Mouse (Mus musculus) C2C12 (cell line): ENCODE measurements around the gene Arl11. TPM values are rescaled to one million over a fixed set of nuclear protein-coding genes. Genes with fewer than 3 reads are reported as not detected.

ENCODE experiments used
- H3K27me3 ChIP-seq: one replicate; pipeline ENCODE4 v1.6.1; 2011; ENCODE audit not compliant: control insufficient read depth, insufficient read depth, insufficient read length
- H3K36me3 ChIP-seq: one replicate; pipeline ENCODE4 v1.6.1; 2011; ENCODE audit not compliant: control insufficient read depth, insufficient read depth
- H3K4me3 ChIP-seq: one replicate; pipeline ENCODE4 v1.5.1; 2011; ENCODE audit warnings: mild to moderate bottlenecking, control low read depth; ENCODE audit not compliant: poor library complexity, insufficient read depth, severe bottlenecking
- H3K79me2 ChIP-seq: one replicate; pipeline ENCODE4 v1.6.1; 2011; ENCODE audit not compliant: control insufficient read depth, insufficient read depth
- H3K79me3 ChIP-seq: one replicate; pipeline ENCODE4 v1.6.1; 2011; ENCODE audit warnings: low read depth, control low read depth
- H3ac ChIP-seq: one replicate; pipeline ENCODE3; 2011; ENCODE audit warnings: low read depth; ENCODE audit not compliant: control insufficient read depth, insufficient read length
- CEBPB ChIP-seq: IDR thresholded peaks from one replicate; pipeline ENCODE4 v1.6.1; 2011; ENCODE audit warnings: low read depth, mild to moderate bottlenecking, control low read depth, moderate library complexity
- CTCF ChIP-seq: IDR thresholded peaks from one replicate; pipeline ENCODE4 v1.5.1; 2011; ENCODE audit not compliant: control insufficient read depth, insufficient read depth, insufficient read length
- FOSL1 ChIP-seq: IDR thresholded peaks from one replicate; pipeline ENCODE4 v1.8.0; 2011; ENCODE audit warnings: mild to moderate bottlenecking, low read length; ENCODE audit not compliant: poor library complexity, insufficient read depth, severe bottlenecking
- MAX ChIP-seq: IDR thresholded peaks from one replicate; pipeline ENCODE4 v1.6.1; 2011; ENCODE audit warnings: mild to moderate bottlenecking, control low read depth
- MYOD1 ChIP-seq: IDR thresholded peaks from one replicate; pipeline ENCODE4 v1.6.1; 2011; ENCODE audit warnings: low read depth; ENCODE audit not compliant: control insufficient read depth, insufficient read length
- MYOG ChIP-seq: IDR thresholded peaks from one replicate; pipeline ENCODE4 v1.6.1; 2011; ENCODE audit not compliant: control insufficient read depth, insufficient read length; ENCODE audit errors: extremely low read depth
- USF1 ChIP-seq: IDR thresholded peaks from one replicate; pipeline ENCODE4 v1.6.1; 2011; ENCODE audit warnings: low read depth, mild to moderate bottlenecking, control low read depth, moderate library complexity
- polyA plus RNA-seq: library from polyadenylated mRNA; unstranded; fragments of >200 nt; fragmentation: generic; extraction: Trizol; gene quantifications from one replicate; pipeline ENCODE4 v1.2.1, GENCODE M21; 2012; ENCODE audit warnings: missing spikeins

The Arl11 gene
- polyA plus RNA-seq, 1 experiment = not detected

DNA sequence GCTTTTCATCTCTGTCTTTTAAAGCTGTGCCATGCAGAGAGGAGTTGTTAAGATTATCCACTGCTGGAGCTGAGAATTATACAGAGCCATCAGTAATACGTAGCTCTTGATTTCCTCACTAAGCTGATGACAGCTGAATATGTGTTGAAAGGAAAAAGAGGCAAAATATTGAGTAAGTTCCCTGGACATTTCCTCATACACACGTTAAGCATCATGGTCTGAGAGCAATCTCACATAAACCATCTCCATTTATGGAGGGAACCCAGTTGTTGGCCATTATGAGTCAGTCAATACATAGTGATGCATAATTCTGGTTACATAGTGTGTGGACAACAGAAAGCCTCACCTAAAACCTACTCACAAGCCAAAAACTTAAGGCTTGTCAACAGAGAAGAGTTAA lies 7.1 kb upstream of the Arl11 start:
- TF ChIP-seq MYOG = no peak
- TF ChIP-seq CTCF = no peak
- no peak for TF ChIP-seq MYOD1
- no peak for TF ChIP-seq CEBPB
- TF ChIP-seq MAX = no peak
- no peak for TF ChIP-seq FOSL1
- TF ChIP-seq USF1 = no peak
- Histone ChIP-seq H3K27me3 (no peaks in the 10 kb centered on the region), H3K4me3 (no peak overlapping the region), H3ac (no peak overlapping the region), H3K79me2 (no peaks in the 10 kb centered on the region), H3K79me3 (no peaks in the 10 kb centered on the region), H3K36me3 (no peaks in the 10 kb centered on the region)

- no peaks in the 10 kb centered on the region for H3K27me3 ChIP-seq
- H3ac ChIP-seq = no peak overlapping the region
- TF ChIP-seq CEBPB = no peak
- no peak for TF ChIP-seq CTCF
- TF ChIP-seq MAX = no peak
- TF ChIP-seq USF1 = no peak
- TF ChIP-seq FOSL1 = no peak
- no peak for TF ChIP-seq MYOG
- TF ChIP-seq MYOD1 = no peak
- no peaks in the 10 kb centered on the region for H3K36me3 ChIP-seq
- H3K4me3 ChIP-seq = no peak overlapping the region
- no peaks in the 10 kb centered on the region for H3K79me3 ChIP-seq
- no peaks in the 10 kb centered on the region for H3K79me2 ChIP-seq
These were observed 5.5 kb upstream of the Arl11 start for GRCm38 (mm10) chr14:61303969-61304609.

GRCm38 (mm10) chr14:61310036-61310772 lies 651 bp downstream of the Arl11 start:
- no peaks in the 10 kb centered on the region for H3K36me3 ChIP-seq
- no peak overlapping the region for H3K4me3 ChIP-seq
- no peaks in the 10 kb centered on the region for H3K79me3 ChIP-seq
- no peaks in the 10 kb centered on the region for H3K79me2 ChIP-seq
- H3ac ChIP-seq = no peak overlapping the region
- peaks cover 7% of the 10 kb centered on the region for H3K27me3 ChIP-seq
- TF ChIP-seq CEBPB = no peak
- no peak for TF ChIP-seq MYOG
- no peak for TF ChIP-seq MYOD1
- TF ChIP-seq MAX = no peak
- TF ChIP-seq USF1 = no peak
- no peak for TF ChIP-seq CTCF
- TF ChIP-seq FOSL1 = no peak

DNA sequence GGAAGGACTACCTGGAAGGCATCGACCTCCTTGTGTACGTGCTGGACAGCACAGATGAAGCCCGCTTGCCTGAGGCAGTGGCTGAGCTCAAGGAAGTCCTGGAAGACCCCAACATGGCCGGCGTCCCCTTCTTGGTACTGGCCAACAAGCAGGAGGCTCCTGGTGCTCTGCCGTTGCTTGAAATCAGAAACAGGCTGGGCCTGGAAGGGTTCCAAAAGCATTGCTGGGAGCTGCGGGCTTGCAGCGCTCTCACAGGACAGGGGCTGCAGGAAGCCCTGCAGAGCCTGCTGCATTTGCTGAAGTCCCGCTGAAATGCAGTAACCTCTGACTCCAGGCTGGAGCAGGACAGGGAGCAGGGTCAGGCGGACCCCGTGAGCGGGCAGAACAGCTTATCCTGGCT lies 1.4 kb downstream of the Arl11 start:
- Histone ChIP-seq H3K27me3 (peaks cover 7% of the 10 kb centered on the region), H3K79me2 (no peaks in the 10 kb centered on the region), H3K4me3 (no peak overlapping the region), H3K79me3 (no peaks in the 10 kb centered on the region), H3ac (no peak overlapping the region), H3K36me3 (no peaks in the 10 kb centered on the region)
- no peak for TF ChIP-seq MYOD1
- no peak for TF ChIP-seq USF1
- no peak for TF ChIP-seq MYOG

- H3K79me2 ChIP-seq = no peaks in the 10 kb centered on the region
- H3K36me3 ChIP-seq = no peaks in the 10 kb centered on the region
- no peak overlapping the region for H3ac ChIP-seq
- TF ChIP-seq CTCF (peak; percentile 11), MAX (no peak)
- no peak overlapping the region for H3K4me3 ChIP-seq
- H3K79me3 ChIP-seq = no peaks in the 10 kb centered on the region
- H3K27me3 ChIP-seq = peaks cover 3% of the 10 kb centered on the region
These were observed 7.3 kb downstream of the Arl11 start for GRCm38 (mm10) chr14:61316861-61317260.

GRCm38 (mm10) chr14:61320765-61321164 lies 11.2 kb downstream of the Arl11 start:
- H3ac ChIP-seq = no peak overlapping the region
- no peak for TF ChIP-seq USF1
- no peak for TF ChIP-seq MAX
- TF ChIP-seq CEBPB = no peak
- no peak for TF ChIP-seq MYOG
- no peak for TF ChIP-seq MYOD1
- TF ChIP-seq CTCF = no peak
- no peak for TF ChIP-seq FOSL1
- H3K36me3 ChIP-seq = no peaks in the 10 kb centered on the region
- H3K4me3 ChIP-seq = no peak overlapping the region
- no peaks in the 10 kb centered on the region for H3K79me3 ChIP-seq
- no peaks in the 10 kb centered on the region for H3K79me2 ChIP-seq
- no peaks in the 10 kb centered on the region for H3K27me3 ChIP-seq
